Mouse (Mus musculus) embryonic fibroblast, embryonic 13.5 days (primary cell): ENCODE measurements around the gene Msantd3.

Source experiments
- CTCF ChIP-seq: IDR thresholded peaks from 2 replicates; pipeline ENCODE4 v1.5.1; 2011; ENCODE audit warnings: mild to moderate bottlenecking, control low read depth, low read length, moderate library complexity, borderline replicate concordance; ENCODE audit not compliant: insufficient read depth
- POLR2A ChIP-seq: IDR thresholded peaks from 2 replicates; pipeline ENCODE4 v1.6.1; 2011; ENCODE audit warnings: low read depth, mild to moderate bottlenecking, control low read depth, low read length, moderate library complexity

DNA sequence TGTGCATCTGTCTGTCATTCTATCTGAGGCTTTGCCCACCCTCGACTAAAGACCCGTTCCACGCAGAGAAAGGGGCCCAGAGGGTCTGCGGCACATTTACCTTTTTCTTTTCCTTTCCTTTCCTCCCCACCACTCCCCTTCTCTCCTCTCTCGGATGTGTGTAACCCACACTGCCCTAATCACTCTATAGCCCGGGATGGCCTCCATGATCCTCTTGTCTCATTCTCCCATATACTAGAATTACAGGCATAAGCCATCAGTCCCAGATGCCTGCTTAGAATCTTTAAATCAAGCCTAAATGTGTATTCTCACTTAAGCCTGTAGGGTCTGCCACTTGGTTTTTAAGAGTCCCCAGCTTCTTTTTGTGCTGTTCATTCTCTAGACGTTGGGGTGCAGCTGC, 36.6 kb downstream of the Msantd3 start:
- TF ChIP-seq POLR2A (no peak), CTCF (no peak)
